Mouse (Mus musculus) T-helper 17 cell (primary cell): Measurements from ENCODE around the gene Il1rl1.

Experiments
- in situ Hi-C, 2 experiments: fragments of 300-600 bp; cut with MboI, MseI; formaldehyde crosslinking; loops; 1 replicate in 1 of 2; 2 replicates in 1 of 2; pipeline ENCODE4 v1.15.1; 2025; ENCODE audit warnings: high pct_unique_total_duplicates in 2 of 2

The Il1rl1 gene

DNA sequence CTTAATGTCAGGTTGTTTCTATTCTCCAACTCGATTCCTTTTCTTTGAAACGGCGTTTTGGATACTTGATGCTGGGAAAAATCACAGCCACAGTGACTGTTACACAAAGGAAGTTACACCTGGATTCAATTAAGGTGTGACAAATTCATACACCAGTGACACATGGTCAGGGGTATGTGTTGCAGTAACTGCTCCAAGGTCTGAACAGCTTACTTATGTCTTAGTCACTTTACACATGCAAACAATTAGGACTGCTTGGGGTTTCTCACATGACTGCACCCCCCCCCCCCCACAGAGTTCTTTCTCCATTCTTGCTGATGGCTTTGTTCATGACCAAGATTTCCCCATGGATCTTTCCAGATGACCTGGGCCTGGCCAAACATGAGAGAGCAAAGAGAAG, 6.6 kb downstream of the Il1rl1 start:
- in situ Hi-C loops: no loop called here

DNA sequence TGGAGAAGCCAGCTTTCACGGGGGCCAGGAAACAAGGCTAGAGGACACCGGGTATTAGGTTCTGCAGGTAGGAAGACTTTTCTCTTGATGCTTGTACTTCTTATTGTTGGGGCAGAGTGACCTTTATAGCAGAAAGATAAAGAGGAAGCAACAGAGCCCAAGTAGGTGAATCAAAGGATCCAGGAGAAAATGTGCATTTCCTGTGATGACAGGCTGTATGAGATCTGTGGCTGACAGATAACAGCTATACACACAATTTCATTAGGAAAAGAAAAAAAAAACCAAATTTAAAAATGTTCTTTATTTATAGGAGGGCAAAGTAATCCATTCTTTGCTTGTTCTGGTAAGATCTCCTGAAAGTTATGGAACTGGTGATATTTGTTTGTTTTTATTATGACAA, 8.0 kb downstream of the Il1rl1 start:
- in situ Hi-C loops: no loop called here

DNA sequence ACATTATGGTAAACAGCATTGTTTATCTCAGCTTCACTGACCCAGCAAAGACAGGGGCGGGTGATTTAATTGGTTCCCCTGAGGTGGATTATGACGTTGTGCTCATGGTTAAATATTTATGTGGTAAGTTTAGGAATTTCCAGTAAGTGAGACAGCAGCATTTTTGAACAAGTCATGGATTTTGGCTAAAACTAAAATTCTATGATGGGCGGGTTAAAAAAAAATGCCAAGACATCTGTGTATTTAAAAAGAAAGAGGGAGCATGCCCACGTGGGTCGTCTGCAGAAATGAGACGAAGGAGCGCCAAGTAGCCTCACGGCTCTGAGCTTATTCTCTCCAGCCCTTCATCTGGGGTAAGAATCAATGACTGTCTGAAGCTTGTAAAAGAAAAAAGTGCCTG, 10.1 kb downstream of the Il1rl1 start:
- in situ Hi-C loops: no loop called here

DNA sequence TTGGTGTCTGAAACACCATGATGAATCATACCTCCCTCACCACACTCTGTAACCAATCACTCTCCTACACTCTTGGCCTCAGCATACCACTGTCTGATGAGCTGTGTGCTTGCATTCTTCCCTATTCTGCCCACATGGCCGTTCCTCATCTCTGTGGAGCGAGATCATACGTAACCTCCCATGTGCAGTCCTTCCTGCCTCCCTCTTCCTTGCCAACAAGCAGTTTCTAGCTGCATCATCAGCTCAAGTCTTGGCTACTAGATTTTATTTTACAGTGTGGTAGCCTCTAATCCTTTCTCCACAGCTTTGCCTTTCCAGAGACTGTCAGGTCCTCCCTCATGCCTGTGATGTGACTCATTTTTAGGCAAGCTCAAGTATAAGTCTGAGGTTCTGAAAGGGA, 15.4 kb downstream of the Il1rl1 start:
- in situ Hi-C loops: loop anchor here in 1 of 2 experiments (5.0 kb wide), 1 partner anchor 52 kb away; no protein-coding TSS in a partner anchor

DNA sequence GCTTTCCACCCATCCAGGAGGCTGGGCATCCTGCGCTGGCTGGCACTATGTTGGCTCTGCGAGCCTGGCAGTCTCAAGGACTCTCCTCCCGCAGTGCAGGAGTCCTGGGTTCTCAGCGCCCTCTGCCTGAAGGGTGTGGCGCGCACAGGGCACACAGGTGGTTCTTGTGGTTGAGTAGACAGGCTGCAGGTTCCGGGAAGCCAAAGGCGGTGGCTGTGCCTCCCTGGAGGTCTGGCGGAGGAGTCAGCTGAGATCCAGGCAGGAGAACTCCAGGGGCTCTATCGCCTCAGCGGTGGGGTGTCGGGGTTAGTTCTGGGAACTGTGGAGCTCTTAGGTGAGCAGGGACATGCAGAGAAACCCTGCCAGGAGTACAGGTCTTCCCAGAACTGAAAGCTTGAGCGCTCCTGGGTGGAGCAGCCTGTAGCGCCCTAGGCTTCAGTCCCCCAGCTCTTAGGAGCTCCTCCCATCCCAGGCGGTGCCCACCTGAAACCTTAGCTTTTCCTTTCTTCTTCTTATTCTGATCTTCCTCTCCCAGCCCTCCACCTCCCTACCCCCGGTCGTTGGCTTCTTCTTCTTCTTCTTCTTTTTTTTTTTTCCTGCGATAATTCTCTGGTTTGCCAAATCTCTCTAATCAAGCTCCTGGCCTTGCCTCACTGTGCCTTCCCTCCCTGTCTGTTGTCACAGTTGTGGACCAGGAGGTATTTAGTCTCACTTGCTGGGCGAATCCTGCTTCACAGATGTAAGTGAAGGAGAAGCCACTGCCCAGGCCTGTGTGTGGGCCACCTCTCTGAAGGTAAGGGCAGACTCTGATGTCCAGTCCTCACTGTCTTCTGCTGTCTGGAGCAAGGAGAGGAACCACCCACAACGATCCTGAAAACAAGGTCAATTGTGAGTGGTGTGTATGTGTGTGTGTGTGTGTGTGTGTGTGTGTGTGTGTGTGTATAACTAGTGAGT, 36.4 kb downstream of the Il1rl1 start, which contains the start of gene Il18r1:
Il18r1 (plus strand) TSS at position 76 of the 954 bp plus-strand sequence.
- in situ Hi-C loops: loop anchor here (5.0 kb wide), 3 partner anchors 47 to 83 kb away; no protein-coding TSS in a partner anchor

DNA sequence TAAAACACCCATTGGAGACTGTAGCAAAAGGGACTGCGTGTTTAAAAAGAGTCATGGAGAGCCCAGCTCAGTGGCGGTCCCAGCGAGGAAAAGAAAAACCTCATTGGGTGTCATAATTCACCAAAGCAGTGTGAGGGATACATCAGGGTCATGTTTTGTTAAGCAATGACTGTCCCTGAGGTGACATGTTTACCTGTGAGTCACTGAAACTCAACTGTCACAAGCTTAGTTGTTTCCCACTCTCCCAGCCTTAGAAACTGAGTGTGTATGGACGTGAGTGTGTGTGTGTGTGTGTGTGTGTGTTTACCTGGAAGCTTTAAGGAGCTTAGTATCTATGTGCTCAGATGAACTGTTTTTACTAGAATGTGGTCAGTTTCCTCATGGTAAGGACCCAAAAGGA, 37.9 kb downstream of the Il1rl1 start:
- in situ Hi-C loops: loop anchor here (5.0 kb wide), 3 partner anchors 45 to 85 kb away; no protein-coding TSS in a partner anchor

DNA sequence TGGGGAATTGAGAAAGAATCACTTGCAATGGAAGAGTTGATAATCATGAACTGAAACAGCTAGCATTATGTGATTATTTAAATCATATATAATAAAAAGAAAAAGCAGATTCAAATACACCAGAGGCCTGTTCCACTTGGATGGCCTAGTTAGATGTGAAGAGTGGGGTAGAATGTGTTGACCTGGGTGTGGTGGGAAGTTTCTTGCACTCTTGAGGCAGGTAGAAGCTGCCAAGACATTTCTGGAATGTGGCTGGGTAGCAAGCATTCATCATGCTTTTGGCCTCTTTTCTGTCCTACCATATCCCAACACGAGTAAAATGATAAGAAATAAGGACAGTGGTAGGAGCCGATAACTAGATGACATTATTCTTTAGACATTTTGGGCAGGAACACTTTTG, 39.4 kb downstream of the Il1rl1 start:
- in situ Hi-C loops: loop anchor here (5.0 kb wide), 3 partner anchors 43 to 87 kb away; no protein-coding TSS in a partner anchor

DNA sequence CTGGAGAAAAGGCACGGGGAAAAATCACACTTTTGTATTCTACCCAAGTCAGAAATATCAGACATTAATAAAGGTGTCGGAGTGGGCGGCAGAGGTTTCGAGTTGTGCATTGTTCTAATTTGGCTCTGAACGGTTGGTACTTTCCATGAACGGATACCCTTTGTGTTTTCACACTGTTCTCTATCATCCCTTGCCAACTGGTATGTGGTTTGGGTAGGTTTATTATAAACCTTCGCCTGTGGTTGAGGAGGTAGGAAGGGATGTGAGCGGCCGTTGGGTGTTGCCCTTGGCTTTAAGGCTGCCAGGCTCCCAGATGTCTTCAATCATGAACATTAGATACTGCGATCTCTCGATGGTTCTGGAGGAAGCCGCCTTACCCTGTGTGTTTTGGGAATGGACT, 40.5 kb downstream of the Il1rl1 start:
- in situ Hi-C loops: loop anchor here (5.0 kb wide), 3 partner anchors 42 to 88 kb away; no protein-coding TSS in a partner anchor

DNA sequence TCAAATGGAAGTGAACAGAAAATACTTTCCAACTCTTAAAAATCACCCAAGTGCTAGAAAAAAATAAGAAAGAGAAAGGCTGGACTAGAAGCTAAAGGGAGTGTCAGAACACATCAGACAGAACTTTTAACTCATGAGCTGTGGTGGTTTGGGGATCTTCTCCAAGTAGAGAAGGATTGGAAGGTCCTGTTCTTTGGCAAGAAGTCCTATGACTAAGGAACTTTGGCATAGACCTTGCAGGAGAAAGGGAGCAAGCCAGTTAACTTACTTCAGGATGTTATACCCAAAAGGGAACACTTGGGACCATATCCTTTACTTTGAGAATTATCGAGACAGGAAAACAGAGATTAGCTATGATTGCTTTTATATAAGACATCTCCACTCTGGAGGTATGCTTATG, 43.0 kb downstream of the Il1rl1 start:
- in situ Hi-C loops: loop anchor here in 1 of 2 experiments (5.0 kb wide), 1 partner anchor 70 kb away; no protein-coding TSS in a partner anchor

DNA sequence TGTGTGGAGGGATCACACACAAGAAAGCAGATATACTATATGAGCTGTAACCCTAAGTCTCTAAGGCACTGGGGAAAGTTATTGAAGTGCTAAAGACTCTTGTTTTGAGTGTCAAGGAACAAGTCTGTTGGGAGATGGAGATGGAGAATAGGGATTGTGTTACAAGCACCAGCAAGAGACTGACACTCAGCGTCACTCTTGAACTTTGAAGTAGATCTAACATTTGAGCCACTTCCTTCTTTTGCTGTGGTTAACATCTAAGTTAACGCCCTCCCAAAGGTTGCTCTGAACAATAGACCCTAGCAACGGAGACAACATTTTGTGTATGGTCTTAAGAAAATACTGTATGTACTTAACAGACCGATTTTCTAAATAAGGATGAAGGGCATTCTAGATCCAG, 44.3 kb downstream of the Il1rl1 start:
- in situ Hi-C loops: loop anchor here in 1 of 2 experiments (5.0 kb wide), 1 partner anchor 69 kb away; no protein-coding TSS in a partner anchor

DNA sequence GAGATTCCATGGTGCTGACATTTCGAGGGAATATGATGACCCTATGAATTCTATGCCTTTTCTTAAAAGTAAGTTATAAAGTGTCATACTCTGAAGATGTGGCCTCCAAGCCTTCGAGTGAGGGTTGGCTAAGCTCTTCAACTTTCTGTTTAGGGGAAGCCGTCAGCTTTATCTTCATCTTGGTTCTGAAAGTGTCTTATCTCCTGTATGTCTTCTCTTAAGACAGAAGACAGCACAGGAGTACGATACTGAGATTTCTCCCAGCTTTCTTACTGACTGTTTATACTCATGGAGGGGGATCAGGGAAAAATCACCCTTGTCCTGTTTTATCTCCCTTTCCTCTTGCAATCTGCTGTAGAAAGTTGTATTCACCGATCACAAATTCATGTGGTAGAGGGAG, 45.0 kb downstream of the Il1rl1 start:
- in situ Hi-C loops: loop anchor here in 1 of 2 experiments (5.0 kb wide), 1 partner anchor 68 kb away; no protein-coding TSS in a partner anchor

DNA sequence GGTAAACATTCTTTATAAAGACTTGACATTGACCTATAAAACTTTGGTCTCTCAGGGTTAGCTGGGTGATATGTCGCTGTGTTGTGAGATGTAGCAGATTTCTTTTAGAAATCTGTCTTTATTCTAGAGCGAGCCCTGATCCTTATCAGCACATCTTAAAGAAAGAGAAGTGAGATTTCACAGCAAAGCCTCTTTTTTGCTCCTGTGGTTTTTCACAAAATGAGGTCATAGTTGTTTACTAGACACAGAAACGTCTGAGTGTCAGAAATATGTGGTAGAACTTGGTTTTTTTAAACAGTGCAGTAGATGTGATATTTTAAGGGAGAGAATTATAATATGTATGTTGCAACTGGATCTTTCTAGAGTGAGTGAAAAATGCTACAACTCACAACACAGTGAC, 46.3 kb downstream of the Il1rl1 start:
- in situ Hi-C loops: no loop called here

DNA sequence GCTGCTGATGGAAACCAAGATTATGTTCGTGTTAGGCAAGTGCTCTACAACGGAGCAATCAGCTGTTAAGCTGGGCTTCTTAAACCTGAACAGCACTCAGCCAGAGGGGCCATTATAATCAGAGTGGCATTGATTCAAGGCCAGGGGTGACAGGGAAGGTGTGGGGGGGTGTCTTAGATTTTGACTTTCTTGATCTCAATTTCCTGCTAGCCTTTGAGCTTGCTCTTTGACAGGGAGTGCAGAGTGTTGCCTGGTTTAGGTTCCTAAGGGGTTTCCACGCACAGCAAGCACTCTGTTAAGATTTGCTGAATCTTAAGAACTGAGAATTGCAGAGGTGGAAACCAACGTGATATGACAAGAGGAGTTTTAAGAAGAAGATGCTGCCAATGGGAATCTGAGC, 47.4 kb downstream of the Il1rl1 start:
- in situ Hi-C loops: no loop called here

DNA sequence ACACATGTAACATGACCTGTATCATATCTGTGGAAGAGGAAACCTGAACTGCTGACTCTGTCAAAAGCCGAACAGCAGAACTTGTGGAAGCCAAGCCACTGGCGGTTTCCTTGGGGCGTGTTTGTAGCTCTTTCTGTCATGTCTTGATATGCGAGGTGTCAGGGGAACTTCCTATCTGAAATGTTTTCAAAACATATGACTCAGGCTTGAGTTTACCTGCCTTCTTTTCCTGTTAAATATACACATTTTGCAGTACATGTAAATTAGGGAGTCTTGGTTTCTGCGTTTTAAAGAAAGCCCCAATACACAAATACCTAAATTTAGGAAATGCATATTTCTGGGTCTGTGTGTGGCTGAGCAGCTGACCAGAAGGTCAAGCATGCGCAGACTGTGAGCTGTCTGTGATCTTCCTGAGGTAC, 50.1 kb downstream of the Il1rl1 start:
- in situ Hi-C loops: no loop called here

DNA sequence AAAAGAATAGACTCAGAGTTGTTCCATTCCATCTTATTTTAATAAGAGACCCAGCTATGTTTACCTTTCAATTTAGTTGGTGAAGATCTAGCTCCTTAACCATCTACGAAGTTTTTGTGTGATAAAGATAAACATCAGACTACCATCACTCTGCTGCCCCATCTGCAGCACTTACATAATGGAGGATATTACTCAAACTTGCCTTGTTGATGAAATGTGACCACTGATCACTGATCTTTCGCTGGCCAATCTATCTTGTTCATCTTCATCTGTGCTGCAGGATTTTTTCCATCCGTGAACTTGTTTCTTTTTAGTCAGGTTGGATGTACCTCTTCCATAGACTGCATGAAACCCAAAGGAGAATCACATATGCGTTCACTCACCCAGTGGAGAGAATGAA, 65.2 kb downstream of the Il1rl1 start:
- in situ Hi-C loops: no loop called here

DNA sequence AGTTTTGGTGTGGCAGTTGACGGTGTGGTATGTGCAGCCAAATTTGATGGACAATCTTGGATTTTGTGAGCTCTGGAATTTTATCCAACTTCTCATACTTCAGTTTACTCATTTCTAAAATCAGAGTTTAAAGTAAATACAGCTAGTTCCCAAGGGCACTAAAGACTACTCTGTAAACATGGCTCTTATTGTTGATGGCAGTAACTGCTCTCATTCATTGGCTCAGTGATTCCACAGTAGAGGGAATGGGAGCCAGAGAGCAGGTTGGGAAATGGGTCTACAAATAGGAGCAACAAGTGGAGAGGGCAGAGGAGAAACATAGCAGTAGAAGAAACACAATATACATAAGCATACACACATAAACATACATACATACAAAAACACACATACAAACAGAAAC, 70.3 kb downstream of the Il1rl1 start:
- in situ Hi-C loops: no loop called here

DNA sequence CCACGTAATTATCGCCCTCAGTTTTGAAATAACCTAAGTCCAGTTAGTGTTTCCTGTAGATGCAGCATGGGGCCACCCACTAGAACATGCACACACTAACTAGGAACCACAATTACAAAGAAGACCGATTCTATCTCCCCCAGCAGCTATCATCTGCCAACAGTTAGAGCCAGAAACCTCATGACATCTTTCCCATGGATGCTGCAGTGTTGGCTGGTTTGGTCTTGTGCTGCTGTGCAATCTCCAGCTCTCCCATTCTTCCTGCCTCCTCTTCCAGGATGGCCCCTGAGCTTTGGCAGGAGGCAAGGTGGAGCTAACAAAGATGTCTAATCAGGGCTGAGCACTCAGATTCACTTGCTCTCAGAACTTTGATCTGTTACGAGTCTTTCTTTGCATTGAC, 71.8 kb downstream of the Il1rl1 start:
- in situ Hi-C loops: no loop called here

DNA sequence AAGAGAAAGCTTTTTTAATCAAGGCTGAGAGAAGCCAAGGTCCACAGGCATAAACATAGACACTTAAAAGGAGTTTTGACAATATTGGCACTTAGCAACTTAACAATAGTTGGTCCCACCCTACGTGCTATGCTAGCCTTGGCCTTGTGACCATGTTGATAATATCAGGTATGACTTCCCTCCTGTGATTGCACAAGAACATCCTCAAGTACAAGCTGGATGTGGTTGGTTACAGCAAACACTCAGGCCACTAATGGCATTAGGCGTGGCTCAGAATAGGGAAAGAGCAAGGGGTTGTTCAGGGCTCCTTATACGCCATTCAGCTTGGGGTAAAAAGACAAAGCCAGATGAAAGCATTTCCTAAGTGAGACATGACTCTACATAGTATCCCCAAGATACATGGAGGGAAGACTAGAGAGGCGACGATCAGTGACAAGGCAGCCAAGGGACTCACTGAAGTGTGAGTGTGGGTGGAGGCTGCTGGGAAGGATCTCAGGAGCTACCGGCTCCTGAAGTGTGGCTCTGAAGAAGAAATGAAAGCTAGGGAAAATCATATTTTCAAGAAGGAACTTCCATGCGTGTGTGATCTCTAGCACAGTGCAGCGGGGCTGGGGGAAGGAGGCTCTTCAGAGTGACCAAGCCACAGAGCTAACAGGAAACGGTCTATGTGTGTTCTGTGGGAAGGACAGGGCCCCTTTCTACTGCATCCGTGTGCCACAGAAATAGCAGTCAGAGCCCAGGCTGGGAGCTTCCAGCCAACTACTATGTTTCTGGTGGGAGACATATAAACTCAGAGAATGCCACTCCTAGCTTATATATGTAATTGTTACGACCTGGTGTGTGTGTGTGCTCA, 72.4 kb downstream of the Il1rl1 start:
- in situ Hi-C loops: no loop called here

DNA sequence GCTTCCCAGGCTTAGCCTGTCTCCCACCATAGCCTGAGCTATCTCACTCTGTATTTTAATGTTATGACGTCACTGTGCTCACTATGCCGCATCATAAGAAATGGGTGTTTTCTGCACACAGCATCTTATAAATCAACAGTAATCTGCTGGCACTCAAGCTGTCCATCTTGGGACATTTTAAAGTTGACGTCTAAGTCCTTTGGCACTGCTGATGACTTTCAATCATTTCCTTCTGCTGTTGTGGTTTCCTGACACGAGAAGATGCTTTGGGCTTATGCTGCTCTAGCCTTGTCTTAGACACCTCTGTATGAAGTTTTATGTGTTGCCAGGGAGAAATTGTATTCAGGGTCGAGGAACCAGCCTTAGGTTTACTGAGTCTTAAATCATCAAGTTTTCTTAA, 75.2 kb downstream of the Il1rl1 start:
- in situ Hi-C loops: no loop called here
